Mouse (Mus musculus) erythroblast, embryonic 14.5 days (primary cell): ENCODE measurements around the gene Cpne5.

Source experiments
- GATA1 ChIP-seq: IDR thresholded peaks from 2 replicates; pipeline ENCODE4 v1.6.1; 2012; ENCODE audit warnings: low read length, inconsistent platforms, mixed read lengths
- TAL1 ChIP-seq: IDR thresholded peaks from 3 replicates; pipeline ENCODE4 v1.6.1; 2012; ENCODE audit warnings: low read length, inconsistent platforms, mixed read lengths

- TF ChIP-seq GATA1 (no peak), TAL1 (no peak)
These were observed 23.8 kb upstream of the Cpne5 start for GRCm38 (mm10) chr17:29261603-29262258.
